Mouse (Mus musculus): ENCODE measurements at regions not wholly inside any gene's neighbourhood (a gene's known extent, or its start where the extent isn't known, plus 50 kb on each side); places are given as distances from the start of the nearest gene placed in this dataset.

DNA sequence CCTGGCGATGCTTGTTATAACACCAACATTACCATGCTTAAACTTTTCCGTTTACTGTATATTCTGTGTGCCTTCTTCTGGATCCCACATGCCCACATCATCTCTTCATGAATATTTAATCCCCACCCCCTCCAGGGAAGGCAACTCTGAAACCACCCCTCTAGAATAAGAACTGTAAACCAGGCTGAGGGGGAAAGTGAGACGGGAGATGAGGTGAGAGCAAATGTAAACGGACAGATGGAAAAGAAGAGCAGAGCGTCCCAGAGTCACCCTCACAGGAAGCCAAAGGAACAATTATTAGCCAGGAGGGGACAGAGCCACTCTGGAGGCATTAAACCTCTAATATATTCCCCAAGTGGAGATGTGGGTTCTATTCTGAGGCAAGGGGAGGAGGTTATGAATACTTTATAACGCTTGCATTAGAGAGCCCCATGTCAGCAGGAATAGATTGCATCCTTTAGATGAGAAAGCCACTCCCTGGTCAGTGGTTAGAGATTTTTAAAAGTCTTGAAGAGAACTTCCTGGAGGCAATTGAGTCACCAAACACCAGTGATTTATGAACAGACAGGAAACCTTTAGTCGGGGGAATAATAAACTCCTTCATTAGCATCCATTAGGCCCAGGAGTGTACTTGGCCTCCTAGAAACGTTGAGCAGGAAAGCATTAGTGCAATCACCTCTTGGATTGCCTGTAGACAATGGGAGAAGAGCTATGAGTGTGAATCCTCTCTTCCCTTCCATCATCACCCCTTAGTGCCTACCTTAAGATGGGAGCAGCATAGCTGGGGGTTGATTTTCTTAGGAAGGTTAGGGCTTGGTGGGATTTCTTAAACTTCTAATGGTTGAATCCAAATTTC is 220.1 kb downstream of the Elavl2 start:
- Histone ChIP-seq H3K27ac (ENCODE audit: insufficient read depth, low read depth, low read length, poor library complexity, severe bottlenecking) (no peak overlapping the region), H3K4me3 (ENCODE audit: insufficient read depth in 1 of 2, low read depth in 1 of 2, low read length in 2 of 2, poor library complexity in 1 of 2, severe bottlenecking in 1 of 2) (no peak overlapping the region), H3K9me3 (ENCODE audit: control insufficient read depth, insufficient read depth, low read depth, low read length) (no peaks in the 10 kb centered on the region), H3K9ac (ENCODE audit: insufficient read depth, low read depth, low read length, poor library complexity, severe bottlenecking) (no peak overlapping the region), H3K4me1 (ENCODE audit: control insufficient read depth in 2 of 2, insufficient read depth in 2 of 2, low read length in 2 of 2, poor library complexity in 1 of 2) (no peaks in the 10 kb centered on the region), H3K36me3 (ENCODE audit: control insufficient read depth, insufficient read depth, low read length, poor library complexity, severe bottlenecking) (no peaks in the 10 kb centered on the region)
- in situ Hi-C loops (cut with MboI; ENCODE audit: low sequenced_read_pairs in 2 of 2, unreplicated experiment in 2 of 2): no loop called here
- DNase-seq (ENCODE audit: low read depth, low spot score): no peak
- TF ChIP-seq HCFC1 (IDR thresholded peaks at IDR 0.05; ENCODE audit: borderline replicate concordance, insufficient read depth, low read length) (no peak), ZC3H11A (IDR thresholded peaks at IDR 0.05; ENCODE audit: borderline replicate concordance, low read depth, low read length) (no peak), CHD2 (IDR thresholded peaks at IDR 0.05; ENCODE audit: low read depth, low read length) (no peak), ZNF384 (IDR thresholded peaks at IDR 0.05; ENCODE audit: low read depth, low read length) (no peak), MAFK (IDR thresholded peaks at IDR 0.05; ENCODE audit: insufficient read depth, low read depth, low read length) (no peak)

DNA sequence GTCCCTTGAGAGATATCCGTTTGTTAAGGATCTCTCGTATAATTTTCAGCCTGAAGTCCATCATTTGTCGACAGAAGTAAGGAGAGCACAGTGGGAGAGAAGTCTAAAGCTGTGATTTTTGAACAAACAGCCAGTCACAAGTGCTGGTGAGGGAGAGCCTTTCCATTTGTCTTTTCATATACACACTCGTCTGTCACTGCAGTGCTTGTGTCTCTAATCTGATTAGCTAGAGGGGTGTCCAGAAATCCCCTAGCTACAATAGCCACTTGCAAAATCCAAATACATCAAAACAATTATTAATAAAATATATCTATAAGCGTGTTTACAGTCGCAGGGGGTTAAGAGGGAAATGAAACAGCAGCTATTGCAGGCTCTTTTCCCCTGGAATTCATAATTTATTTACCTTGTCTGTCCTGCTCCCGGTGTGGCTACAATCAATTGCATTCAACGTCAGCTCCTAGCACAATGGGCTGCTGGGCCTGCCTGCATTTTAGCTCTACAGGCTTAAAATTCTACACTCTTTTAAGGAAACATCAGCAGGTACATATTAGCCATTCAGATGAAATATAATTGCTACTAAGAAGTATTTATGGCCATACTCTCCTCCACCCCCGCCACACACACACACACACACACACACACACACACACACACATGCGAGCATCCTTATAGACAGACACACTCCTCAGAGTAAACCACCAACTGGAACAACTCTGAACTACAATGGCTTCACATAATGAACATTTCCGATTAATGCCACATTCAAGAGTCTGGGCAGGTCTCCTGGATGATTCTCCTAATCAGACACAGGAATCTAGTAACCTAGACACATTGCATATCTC is 236.1 kb downstream of the Elavl2 start:
- H3K27ac ChIP-seq (ENCODE audit: insufficient read depth, low read depth, low read length, poor library complexity, severe bottlenecking): no peak overlapping the region
- no peak for DNase-seq (ENCODE audit: low read depth, low spot score)
- no peaks in the 10 kb centered on the region for H3K9me3 ChIP-seq (ENCODE audit: control insufficient read depth, insufficient read depth, low read depth, low read length)
- no peaks in the 10 kb centered on the region for H3K4me1 ChIP-seq (ENCODE audit: control insufficient read depth in 2 of 2, insufficient read depth in 2 of 2, low read length in 2 of 2, poor library complexity in 1 of 2)
- H3K36me3 ChIP-seq (ENCODE audit: control insufficient read depth, insufficient read depth, low read length, poor library complexity, severe bottlenecking): no peaks in the 10 kb centered on the region
- in situ Hi-C loops (cut with MboI; ENCODE audit: low sequenced_read_pairs in 2 of 2, unreplicated experiment in 2 of 2): no loop called here
- no peak overlapping the region for H3K9ac ChIP-seq (ENCODE audit: insufficient read depth, low read depth, low read length, poor library complexity, severe bottlenecking)
- no peak overlapping the region for H3K4me3 ChIP-seq (ENCODE audit: insufficient read depth in 1 of 2, low read depth in 1 of 2, low read length in 2 of 2, poor library complexity in 1 of 2, severe bottlenecking in 1 of 2)
- TF ChIP-seq MAFK (IDR thresholded peaks at IDR 0.05; ENCODE audit: insufficient read depth, low read depth, low read length): no peak
- no peak for TF ChIP-seq ZC3H11A (IDR thresholded peaks at IDR 0.05; ENCODE audit: borderline replicate concordance, low read depth, low read length)
- no peak for TF ChIP-seq ZNF384 (IDR thresholded peaks at IDR 0.05; ENCODE audit: low read depth, low read length)
- TF ChIP-seq HCFC1 (IDR thresholded peaks at IDR 0.05; ENCODE audit: borderline replicate concordance, insufficient read depth, low read length): no peak
- TF ChIP-seq CHD2 (IDR thresholded peaks at IDR 0.05; ENCODE audit: low read depth, low read length): no peak

DNA sequence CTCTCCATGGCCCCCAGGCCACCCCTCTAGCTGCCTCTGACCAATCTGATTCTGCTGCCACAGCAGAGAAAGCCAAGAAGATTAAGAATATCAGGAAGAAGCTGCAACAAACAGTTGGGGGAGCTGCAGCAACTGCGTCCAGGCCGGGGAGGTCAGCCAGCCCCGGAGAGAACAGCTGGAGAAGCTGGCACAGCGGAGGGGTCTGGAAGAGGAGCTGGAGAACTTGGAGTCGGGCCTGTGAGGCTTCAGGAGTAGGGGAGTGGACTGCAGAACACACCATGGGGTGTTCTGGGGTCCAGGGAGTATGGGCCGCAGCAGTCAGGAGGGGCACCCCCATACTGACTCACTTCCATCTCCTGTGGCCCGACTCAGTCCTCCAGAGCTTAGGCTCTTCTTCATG is 243.5 kb downstream of the Elavl2 start:
- Histone ChIP-seq H3K27ac (ENCODE audit: insufficient read depth, low read depth, low read length, poor library complexity, severe bottlenecking) (no peak overlapping the region), H3K36me3 (ENCODE audit: control insufficient read depth, insufficient read depth, low read length, poor library complexity, severe bottlenecking) (no peaks in the 10 kb centered on the region), H3K4me1 (ENCODE audit: control insufficient read depth in 2 of 2, insufficient read depth in 2 of 2, low read length in 2 of 2, poor library complexity in 1 of 2) (no peaks in the 10 kb centered on the region), H3K4me3 (ENCODE audit: insufficient read depth in 1 of 2, low read depth in 1 of 2, low read length in 2 of 2, poor library complexity in 1 of 2, severe bottlenecking in 1 of 2) (no peak overlapping the region), H3K9me3 (ENCODE audit: control insufficient read depth, insufficient read depth, low read depth, low read length) (no peaks in the 10 kb centered on the region), H3K9ac (ENCODE audit: insufficient read depth, low read depth, low read length, poor library complexity, severe bottlenecking) (no peak overlapping the region)
- TF ChIP-seq MAFK (IDR thresholded peaks at IDR 0.05; ENCODE audit: insufficient read depth, low read depth, low read length) (no peak), CHD2 (IDR thresholded peaks at IDR 0.05; ENCODE audit: low read depth, low read length) (no peak), ZNF384 (IDR thresholded peaks at IDR 0.05; ENCODE audit: low read depth, low read length) (no peak), HCFC1 (IDR thresholded peaks at IDR 0.05; ENCODE audit: borderline replicate concordance, insufficient read depth, low read length) (no peak), ZC3H11A (IDR thresholded peaks at IDR 0.05; ENCODE audit: borderline replicate concordance, low read depth, low read length) (no peak)
- in situ Hi-C loops (cut with MboI; ENCODE audit: low sequenced_read_pairs in 2 of 2, unreplicated experiment in 2 of 2): no loop called here
- no peak for DNase-seq (ENCODE audit: low read depth, low spot score)

DNA sequence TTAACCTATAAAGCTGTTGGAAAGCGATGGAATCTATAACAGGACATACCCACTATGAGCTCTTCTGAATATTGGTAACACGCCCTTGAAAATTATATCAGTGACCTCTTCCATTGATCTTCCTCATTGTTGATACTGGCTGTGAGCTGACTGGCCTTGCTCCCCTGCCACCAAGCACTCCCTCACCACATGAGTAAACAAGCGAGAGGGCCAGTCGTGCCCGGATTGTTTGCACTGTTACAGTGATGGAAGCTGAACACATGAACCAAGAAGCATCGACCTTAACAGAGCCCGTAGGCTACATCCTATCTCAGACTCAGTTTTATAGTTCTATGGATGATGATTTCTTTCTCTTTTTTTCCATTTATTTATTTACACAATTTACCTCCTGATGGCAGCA is 255.9 kb downstream of the Elavl2 start:
- in situ Hi-C loops (cut with MboI; ENCODE audit: low sequenced_read_pairs in 2 of 2, unreplicated experiment in 2 of 2): no loop called here
- TF ChIP-seq MAFK (IDR thresholded peaks at IDR 0.05; ENCODE audit: insufficient read depth, low read depth, low read length) (no peak), ZNF384 (IDR thresholded peaks at IDR 0.05; ENCODE audit: low read depth, low read length) (no peak), CHD2 (IDR thresholded peaks at IDR 0.05; ENCODE audit: low read depth, low read length) (no peak)
- Histone ChIP-seq H3K36me3 (ENCODE audit: control insufficient read depth, insufficient read depth, low read length, poor library complexity, severe bottlenecking) (no peaks in the 10 kb centered on the region), H3K4me3 (ENCODE audit: insufficient read depth in 1 of 2, low read depth in 1 of 2, low read length in 2 of 2, poor library complexity in 1 of 2, severe bottlenecking in 1 of 2) (no peak overlapping the region), H3K9ac (ENCODE audit: insufficient read depth, low read depth, low read length, poor library complexity, severe bottlenecking) (no peak overlapping the region), H3K27ac (ENCODE audit: insufficient read depth, low read depth, low read length, poor library complexity, severe bottlenecking) (no peak overlapping the region), H3K4me1 (ENCODE audit: control insufficient read depth in 2 of 2, insufficient read depth in 2 of 2, low read length in 2 of 2, poor library complexity in 1 of 2) (no peaks in the 10 kb centered on the region), H3K9me3 (ENCODE audit: control insufficient read depth, insufficient read depth, low read depth, low read length) (no peaks in the 10 kb centered on the region)
- no peak for DNase-seq (ENCODE audit: low read depth, low spot score)
